Mouse (Mus musculus): ENCODE data around the gene Tti1. TPM values are rescaled to one million over a fixed set of nuclear protein-coding genes. Genes with fewer than 3 reads are reported as not detected.

The Tti1 gene
- polyA plus RNA-seq (2015; fragmentation: Nextera tagmentation; extraction: Ambion mirVana) = 16.4 and 19.3 TPM in 2 replicates

DNA sequence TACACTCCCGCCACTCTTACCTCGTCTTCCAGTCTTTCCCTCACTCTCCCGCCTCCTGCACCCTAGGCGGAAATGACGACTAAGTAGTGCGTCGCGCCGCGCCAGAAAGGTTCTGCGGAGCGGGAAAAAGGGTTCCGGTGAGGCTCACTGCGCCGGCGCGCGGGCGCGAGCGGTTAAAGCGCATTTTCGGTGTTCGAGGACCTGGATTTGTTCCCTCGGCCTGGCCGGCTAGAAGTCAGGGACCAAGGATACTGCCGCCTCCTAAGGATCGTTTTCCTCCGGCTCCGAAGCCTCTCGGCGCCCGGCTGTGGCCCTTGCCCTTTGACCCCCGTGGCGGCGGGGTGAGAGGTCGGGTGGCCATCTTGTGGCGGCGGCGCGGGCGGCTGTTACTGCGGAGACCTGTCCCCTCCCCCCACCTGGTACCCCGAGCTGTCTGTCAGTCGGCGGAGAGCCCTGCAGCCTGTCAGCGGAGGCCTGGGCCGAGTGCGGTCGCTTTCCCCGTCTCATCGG lies at the start of gene Tti1, which contains the start of gene Rprd1b:
Gene Tti1 (minus strand): TSS at position 80 of the 510 bp plus-strand sequence.
Gene Rprd1b (plus strand): TSS at position 144 of the 510 bp plus-strand sequence.
- Histone ChIP-seq H3K27me3 (replicated peaks; ENCODE audit: control insufficient read depth, insufficient read depth, low read length) (no peaks in the 10 kb centered on the region), H3K9me3 (ENCODE audit: control insufficient read depth, low read length) (no peaks in the 10 kb centered on the region), H3K4me1 (ENCODE audit: control insufficient read depth, insufficient read depth, low read depth, low read length) (peaks cover 31% of the 10 kb centered on the region), H3K4me3 (ENCODE audit: low read length) (peak within 1 kb of the TSS; percentile 95), H3K27ac (ENCODE audit: low read depth, low read length) (peak within 1 kb of the TSS; percentile 90), H3K9ac (ENCODE audit: low read depth, low read length) (peak within 1 kb of the TSS; percentile 94), H3K4me2 (ENCODE audit: low read length) (peak within 1 kb of the TSS; percentile 88), H3K36me3 (ENCODE audit: control insufficient read depth, insufficient read depth, low read length) (no peaks in the 10 kb centered on the region)
- WGBS = under 1% methylated on average over 50 of the region's 52 CpGs
- peak; percentile 96 for ATAC-seq

GRCm38 (mm10) chr2:158077981-158078380 lies 49.7 kb upstream of the Tti1 start:
- Histone ChIP-seq H3K4me1 (ENCODE audit: control insufficient read depth, insufficient read depth, low read depth, low read length) (no peaks in the 10 kb centered on the region; the same call in 1 of the 2 replicates), H3K27me3 (replicated peaks; ENCODE audit: control insufficient read depth, insufficient read depth, low read length) (no peaks in the 10 kb centered on the region), H3K4me3 (ENCODE audit: low read length) (no peak overlapping the region), H3K9ac (ENCODE audit: low read depth, low read length) (no peak overlapping the region), H3K4me2 (ENCODE audit: low read length) (no peak overlapping the region), H3K36me3 (ENCODE audit: control insufficient read depth, insufficient read depth, low read length) (peaks cover 18% of the 10 kb centered on the region), H3K27ac (ENCODE audit: low read depth, low read length) (peak overlapping the region; percentile 62), H3K9me3 (ENCODE audit: control insufficient read depth, low read length) (no peaks in the 10 kb centered on the region)
- 71% methylated on average over 2 of the region's 2 CpGs for WGBS
- no peak for ATAC-seq

- Histone ChIP-seq H3K9me3 (ENCODE audit: control insufficient read depth, low read length) (no peaks in the 10 kb centered on the region), H3K36me3 (ENCODE audit: control insufficient read depth, insufficient read depth, low read length) (peaks cover 21% of the 10 kb centered on the region), H3K4me2 (ENCODE audit: low read length) (no peak overlapping the region), H3K9ac (ENCODE audit: low read depth, low read length) (no peak overlapping the region), H3K27ac (ENCODE audit: low read depth, low read length) (no peak overlapping the region), H3K27me3 (replicated peaks; ENCODE audit: control insufficient read depth, insufficient read depth, low read length) (no peaks in the 10 kb centered on the region), H3K4me1 (ENCODE audit: control insufficient read depth, insufficient read depth, low read depth, low read length) (no peaks in the 10 kb centered on the region; the same call in 1 of the 2 replicates), H3K4me3 (ENCODE audit: low read length) (no peak overlapping the region)
- WGBS = 86% methylated on average over 6 of the region's 6 CpGs
- no peak for ATAC-seq
Observed at GRCm38 (mm10) chr2:158076690-158077089, 48.5 kb upstream of the Tti1 start.

GRCm38 (mm10) chr2:158074835-158075234 lies 46.6 kb upstream of the Tti1 start:
- Histone ChIP-seq H3K9ac (ENCODE audit: low read depth, low read length) (no peak overlapping the region), H3K27ac (ENCODE audit: low read depth, low read length) (no peak overlapping the region), H3K4me3 (ENCODE audit: low read length) (no peak overlapping the region), H3K4me2 (ENCODE audit: low read length) (no peak overlapping the region), H3K9me3 (ENCODE audit: control insufficient read depth, low read length) (no peaks in the 10 kb centered on the region), H3K4me1 (ENCODE audit: control insufficient read depth, insufficient read depth, low read depth, low read length) (no peaks in the 10 kb centered on the region; the same call in 1 of the 2 replicates), H3K36me3 (ENCODE audit: control insufficient read depth, insufficient read depth, low read length) (peaks cover 21% of the 10 kb centered on the region), H3K27me3 (replicated peaks; ENCODE audit: control insufficient read depth, insufficient read depth, low read length) (no peaks in the 10 kb centered on the region)
- ATAC-seq = no peak
- 83% methylated on average over 5 of the region's 5 CpGs for WGBS

GRCm38 (mm10) chr2:158071633-158071995 lies 43.4 kb upstream of the Tti1 start:
- H3K4me2 ChIP-seq (ENCODE audit: low read length) = no peak overlapping the region
- WGBS = 90% methylated on average over 5 of the region's 5 CpGs
- no peak for ATAC-seq
- peaks cover 18% of the 10 kb centered on the region for H3K36me3 ChIP-seq (ENCODE audit: control insufficient read depth, insufficient read depth, low read length)
- no peaks in the 10 kb centered on the region for H3K27me3 ChIP-seq (replicated peaks; ENCODE audit: control insufficient read depth, insufficient read depth, low read length)
- H3K27ac ChIP-seq (ENCODE audit: low read depth, low read length) = no peak overlapping the region
- no peaks in the 10 kb centered on the region for H3K9me3 ChIP-seq (ENCODE audit: control insufficient read depth, low read length)
- no peaks in the 10 kb centered on the region for H3K4me1 ChIP-seq (ENCODE audit: control insufficient read depth, insufficient read depth, low read depth, low read length)
- no peak overlapping the region for H3K9ac ChIP-seq (ENCODE audit: low read depth, low read length)
- H3K4me3 ChIP-seq (ENCODE audit: low read length) = no peak overlapping the region

- H3K4me3 ChIP-seq (ENCODE audit: low read length) = no peak overlapping the region
- 82% methylated on average over 3 of the region's 3 CpGs for WGBS
- no peak overlapping the region for H3K27ac ChIP-seq (ENCODE audit: low read depth, low read length)
- no peaks in the 10 kb centered on the region for H3K27me3 ChIP-seq (replicated peaks; ENCODE audit: control insufficient read depth, insufficient read depth, low read length)
- H3K4me2 ChIP-seq (ENCODE audit: low read length) = no peak overlapping the region
- no peak for ATAC-seq
- H3K9me3 ChIP-seq (ENCODE audit: control insufficient read depth, low read length) = no peaks in the 10 kb centered on the region
- H3K9ac ChIP-seq (ENCODE audit: low read depth, low read length) = no peak overlapping the region
- no peaks in the 10 kb centered on the region for H3K4me1 ChIP-seq (ENCODE audit: control insufficient read depth, insufficient read depth, low read depth, low read length)
- peaks cover 13% of the 10 kb centered on the region for H3K36me3 ChIP-seq (ENCODE audit: control insufficient read depth, insufficient read depth, low read length)
Observed at GRCm38 (mm10) chr2:158070885-158071632, 42.8 kb upstream of the Tti1 start.

DNA sequence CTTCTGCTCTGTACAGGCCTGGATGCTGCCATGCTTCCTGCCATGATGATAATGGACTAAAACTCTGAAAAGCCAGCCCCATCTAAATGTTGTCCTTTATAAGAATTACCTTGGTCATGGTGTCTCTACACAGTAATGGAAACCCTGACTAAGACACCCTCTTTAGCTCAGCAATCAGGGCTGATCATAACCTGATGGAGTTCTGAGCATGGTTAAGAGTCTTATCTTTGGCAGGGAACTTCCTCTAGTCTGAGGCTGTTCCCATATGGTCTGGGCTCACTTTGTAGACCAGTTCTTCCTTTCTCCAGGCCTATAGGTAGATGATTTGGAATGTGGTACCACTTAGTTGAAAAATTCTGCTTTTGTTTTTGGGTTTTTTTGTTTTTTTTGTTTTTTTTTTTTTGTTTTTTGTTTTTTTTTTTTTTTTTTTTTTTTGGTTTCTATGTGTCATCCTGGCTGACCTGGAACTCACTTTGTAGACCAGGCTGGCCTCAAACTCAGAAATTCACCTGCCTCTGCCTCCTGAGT lies 40.3 kb upstream of the Tti1 start:
- Histone ChIP-seq H3K27me3 (replicated peaks; ENCODE audit: control insufficient read depth, insufficient read depth, low read length) (no peaks in the 10 kb centered on the region), H3K4me3 (ENCODE audit: low read length) (no peak overlapping the region), H3K4me1 (ENCODE audit: control insufficient read depth, insufficient read depth, low read depth, low read length) (no peaks in the 10 kb centered on the region), H3K36me3 (ENCODE audit: control insufficient read depth, insufficient read depth, low read length) (peaks cover 7% of the 10 kb centered on the region), H3K27ac (ENCODE audit: low read depth, low read length) (no peak overlapping the region), H3K4me2 (ENCODE audit: low read length) (no peak overlapping the region), H3K9me3 (ENCODE audit: control insufficient read depth, low read length) (no peaks in the 10 kb centered on the region), H3K9ac (ENCODE audit: low read depth, low read length) (no peak overlapping the region)
- no peak for ATAC-seq

DNA sequence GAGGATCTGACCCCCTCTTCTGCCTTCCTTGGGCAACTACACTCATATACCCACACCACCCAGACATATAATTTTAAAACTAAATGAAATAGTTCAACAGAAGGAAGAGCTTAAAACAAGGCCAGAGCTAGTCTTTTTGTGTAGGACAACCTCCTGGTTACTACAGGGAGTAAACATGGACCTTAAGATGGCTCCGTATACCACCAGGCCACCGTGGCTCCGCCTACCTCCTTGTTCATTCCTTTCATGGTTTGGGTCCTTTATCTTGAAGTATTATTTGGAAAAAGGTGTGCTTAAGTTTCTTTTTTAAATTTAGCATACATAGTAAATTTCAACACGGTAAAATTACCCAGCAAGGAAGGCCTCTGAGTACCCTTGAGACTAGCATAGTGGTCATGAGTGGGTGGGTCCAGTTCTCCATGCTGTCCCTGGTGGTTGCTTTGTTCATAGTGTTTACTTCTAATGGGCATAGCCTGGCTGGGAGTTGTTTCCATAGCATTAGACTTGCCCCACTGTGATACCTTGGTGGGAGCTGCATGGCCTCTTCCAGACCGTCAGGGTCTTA lies 39.1 kb upstream of the Tti1 start:
- Histone ChIP-seq H3K9me3 (ENCODE audit: control insufficient read depth, low read length) (no peaks in the 10 kb centered on the region), H3K27me3 (replicated peaks; ENCODE audit: control insufficient read depth, insufficient read depth, low read length) (no peaks in the 10 kb centered on the region), H3K9ac (ENCODE audit: low read depth, low read length) (no peak overlapping the region), H3K4me3 (ENCODE audit: low read length) (no peak overlapping the region), H3K4me1 (ENCODE audit: control insufficient read depth, insufficient read depth, low read depth, low read length) (no peaks in the 10 kb centered on the region), H3K36me3 (ENCODE audit: control insufficient read depth, insufficient read depth, low read length) (peaks cover 3% of the 10 kb centered on the region), H3K27ac (ENCODE audit: low read depth, low read length) (no peak overlapping the region), H3K4me2 (ENCODE audit: low read length) (no peak overlapping the region)
- ATAC-seq = no peak
- 97% methylated on average over 5 of the region's 5 CpGs for WGBS

DNA sequence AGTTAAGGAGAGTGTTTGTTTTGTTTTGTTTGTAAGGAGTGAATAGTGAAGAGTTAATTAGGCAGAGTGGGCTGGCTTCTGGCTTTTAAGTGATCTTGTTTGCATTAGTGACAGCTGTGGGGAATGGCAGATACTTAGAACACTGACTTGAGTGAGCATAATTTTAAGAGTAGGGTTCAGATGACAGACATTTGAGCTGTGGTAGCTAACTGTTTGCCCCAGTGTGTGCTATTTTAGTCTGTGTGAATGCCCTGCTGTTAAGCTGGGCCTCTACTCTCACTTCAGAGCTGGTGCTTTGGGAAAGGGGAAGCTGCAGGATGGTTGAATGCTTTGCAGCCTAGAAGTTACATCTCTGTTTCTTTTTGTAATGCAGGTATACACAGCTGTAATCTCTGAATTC lies 38.2 kb upstream of the Tti1 start:
- Histone ChIP-seq H3K27ac (ENCODE audit: low read depth, low read length) (no peak overlapping the region), H3K4me1 (ENCODE audit: control insufficient read depth, insufficient read depth, low read depth, low read length) (no peaks in the 10 kb centered on the region), H3K4me3 (ENCODE audit: low read length) (no peak overlapping the region), H3K27me3 (replicated peaks; ENCODE audit: control insufficient read depth, insufficient read depth, low read length) (no peaks in the 10 kb centered on the region), H3K9me3 (ENCODE audit: control insufficient read depth, low read length) (no peaks in the 10 kb centered on the region), H3K9ac (ENCODE audit: low read depth, low read length) (no peak overlapping the region), H3K4me2 (ENCODE audit: low read length) (no peak overlapping the region), H3K36me3 (ENCODE audit: control insufficient read depth, insufficient read depth, low read length) (no peaks in the 10 kb centered on the region)
- ATAC-seq = no peak

Data from hindbrain, embryonic 16.5 days (tissue).